Mouse (Mus musculus): ENCODE results near the gene Slco2a1. TPM values are rescaled to one million over a fixed set of nuclear protein-coding genes. Genes with fewer than 3 reads are reported as not detected.
A peak's percentile ranks its signal among the peaks of the same experiment; 100 is the strongest.

Gene Slco2a1
- polyA plus RNA-seq, 1 experiment from 2014 or later = 17.5 TPM

DNA sequence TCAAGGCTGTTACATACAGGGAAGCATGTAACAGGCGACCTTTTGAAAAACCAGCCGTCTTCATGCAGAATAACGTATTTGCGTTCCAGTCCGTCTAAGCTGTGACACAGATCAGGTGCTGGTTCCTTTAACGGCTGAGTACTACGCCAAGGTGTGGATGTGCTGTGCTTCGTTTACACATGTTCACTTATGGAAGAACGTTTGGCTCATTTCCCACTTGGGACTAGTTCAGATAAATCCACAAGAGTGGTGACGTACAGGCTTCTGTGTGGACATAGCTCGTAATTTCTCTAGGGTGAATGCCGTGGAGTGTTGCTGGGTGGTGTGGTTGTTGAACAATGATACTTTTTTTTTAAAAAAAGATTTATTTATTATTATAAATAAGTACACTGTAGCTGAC is 26.2 kb downstream of the Slco2a1 start:
- H3K4me3 ChIP-seq = no peak overlapping the region
- H3K4me2 ChIP-seq = no peak overlapping the region
- no peak for ATAC-seq (ENCODE audit: borderline replicate concordance, extremely low read depth, low FRiP score, low TSS enrichment)
- no peaks in the 10 kb centered on the region for H3K27me3 ChIP-seq
- no peak overlapping the region for H3K27ac ChIP-seq
- H3K36me3 ChIP-seq = no peaks in the 10 kb centered on the region
- WGBS = 68% methylated on average over 12 of the region's 12 CpGs
- H3K9ac ChIP-seq = no peak overlapping the region
- peaks cover 21% of the 10 kb centered on the region for H3K4me1 ChIP-seq
- H3K9me3 ChIP-seq = no peaks in the 10 kb centered on the region

DNA sequence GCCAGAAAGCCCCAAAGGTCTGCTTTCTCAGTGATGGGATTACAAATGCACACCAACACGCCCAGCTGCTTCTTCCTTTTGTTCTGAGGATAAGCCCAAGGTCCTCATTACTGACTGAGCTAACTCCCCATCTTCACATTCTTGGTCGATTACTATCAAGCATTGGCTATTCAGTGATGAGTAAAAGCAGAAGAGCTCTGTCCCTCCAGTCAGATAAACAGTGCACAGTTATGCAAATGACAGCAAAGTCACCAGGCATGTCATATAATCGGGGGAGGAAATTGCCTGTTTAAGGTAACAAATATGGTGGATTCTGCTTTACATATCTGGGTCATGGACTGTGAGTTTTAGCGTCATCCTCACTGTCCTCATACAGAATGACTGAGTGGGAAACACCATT is 35.6 kb downstream of the Slco2a1 start:
- ATAC-seq (ENCODE audit: borderline replicate concordance, extremely low read depth, low FRiP score, low TSS enrichment) = no peak
- no peaks in the 10 kb centered on the region for H3K27me3 ChIP-seq

DNA sequence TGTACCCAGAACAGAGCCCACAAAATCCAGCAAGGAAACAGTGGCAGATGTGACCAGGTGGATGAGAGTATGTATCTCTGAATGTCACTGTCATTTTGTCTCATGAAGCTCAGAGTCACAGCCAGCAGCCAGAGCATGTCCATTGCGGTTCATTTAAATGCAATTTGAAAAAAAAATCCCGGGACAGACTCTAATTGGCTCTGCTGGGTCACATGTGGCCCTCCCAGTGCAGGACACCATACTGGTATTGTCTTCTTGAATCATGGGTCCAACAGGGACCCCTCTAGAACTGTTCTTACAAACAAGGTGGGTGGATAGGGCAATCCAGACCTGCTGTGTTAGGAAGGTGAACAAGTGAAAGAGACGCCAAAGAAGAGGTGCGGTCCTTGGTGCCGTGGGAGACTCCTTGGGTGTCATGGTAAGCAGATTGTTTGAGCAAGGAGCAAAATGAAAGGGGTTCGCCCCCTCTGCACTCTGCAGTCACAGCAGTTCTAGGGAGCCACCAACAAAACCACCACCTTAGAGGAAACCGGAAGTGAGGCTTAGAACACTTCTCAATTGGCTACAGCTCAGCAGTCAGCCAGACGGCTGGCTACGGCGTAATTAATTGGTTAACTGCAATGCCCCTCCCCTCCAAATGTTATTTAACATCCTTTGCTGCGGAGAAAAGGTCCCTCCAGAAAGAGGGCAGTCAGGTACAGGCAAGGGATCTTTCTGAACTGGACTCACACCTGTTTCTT is 38.8 kb downstream of the Slco2a1 start:
- Histone ChIP-seq H3K4me1 (peaks cover 19% of the 10 kb centered on the region), H3K9ac (no peak overlapping the region), H3K27me3 (no peaks in the 10 kb centered on the region), H3K4me3 (no peak overlapping the region), H3K4me2 (no peak overlapping the region), H3K27ac (no peak overlapping the region), H3K36me3 (no peaks in the 10 kb centered on the region), H3K9me3 (no peaks in the 10 kb centered on the region)
- no peak for ATAC-seq (ENCODE audit: borderline replicate concordance, extremely low read depth, low FRiP score, low TSS enrichment)
- WGBS = 76% methylated on average over 11 of the region's 11 CpGs

More for the DNA sequence above, 35.6 kb downstream of the Slco2a1 start:
- 71% methylated on average over 4 of the region's 4 CpGs for WGBS
- Histone ChIP-seq H3K4me1 (peaks cover 6% of the 10 kb centered on the region; the same call in 1 of the 2 replicates), H3K9me3 (no peaks in the 10 kb centered on the region), H3K4me3 (no peak overlapping the region), H3K4me2 (no peak overlapping the region), H3K27ac (no peak overlapping the region), H3K9ac (no peak overlapping the region), H3K36me3 (no peaks in the 10 kb centered on the region)

DNA sequence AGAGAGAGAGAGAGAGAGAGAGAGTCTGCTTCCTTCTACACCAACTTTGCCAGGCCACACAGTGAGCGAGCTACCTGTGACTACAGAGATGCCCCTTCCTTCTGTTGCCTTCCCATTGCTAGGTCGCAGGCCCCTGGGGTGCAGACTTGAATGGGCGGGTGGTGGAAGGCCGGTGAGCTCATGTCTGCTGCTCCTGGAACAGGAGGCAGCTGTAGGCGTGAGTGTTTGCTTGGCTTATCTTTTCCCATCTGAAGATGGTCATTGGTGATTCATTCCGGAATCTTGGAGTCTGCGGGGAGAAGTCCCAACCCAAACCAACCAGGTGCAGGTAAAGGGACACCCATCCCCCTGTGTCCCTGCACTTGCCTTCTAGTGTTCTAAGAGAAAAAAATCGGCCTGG is 40.5 kb downstream of the Slco2a1 start:
- Histone ChIP-seq H3K4me2 (no peak overlapping the region), H3K4me3 (no peak overlapping the region), H3K27me3 (no peaks in the 10 kb centered on the region), H3K9ac (no peak overlapping the region), H3K36me3 (no peaks in the 10 kb centered on the region), H3K4me1 (peaks cover 32% of the 10 kb centered on the region), H3K9me3 (no peaks in the 10 kb centered on the region), H3K27ac (no peak overlapping the region)
- 50% methylated on average over 8 of the region's 8 CpGs for WGBS
- no peak for ATAC-seq (ENCODE audit: borderline replicate concordance, extremely low read depth, low FRiP score, low TSS enrichment)

DNA sequence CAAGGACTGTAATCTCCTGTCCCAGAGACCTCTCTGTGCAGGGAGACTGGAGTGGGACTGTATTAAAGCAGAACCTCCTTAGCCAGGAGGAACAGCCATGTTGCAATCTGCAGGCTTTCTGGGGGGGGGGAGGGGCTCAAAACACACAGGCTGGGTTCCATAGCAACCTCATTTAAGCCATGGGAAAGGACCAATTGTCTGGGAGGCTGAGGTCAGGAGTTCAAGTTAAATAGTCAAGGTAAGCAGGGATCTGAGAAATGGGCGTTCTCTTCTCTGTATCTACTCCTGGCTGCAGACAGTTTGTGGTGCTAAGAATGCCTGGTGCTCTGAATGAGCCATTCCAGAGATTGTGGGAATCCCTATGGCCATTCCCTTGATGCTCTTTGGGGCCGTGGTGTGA is 41.5 kb downstream of the Slco2a1 start:
- Histone ChIP-seq H3K9me3 (no peaks in the 10 kb centered on the region), H3K9ac (no peak overlapping the region), H3K27ac (no peak overlapping the region), H3K4me1 (peaks cover 32% of the 10 kb centered on the region), H3K27me3 (no peaks in the 10 kb centered on the region), H3K4me2 (no peak overlapping the region), H3K36me3 (0 out of 2 replicates have a peak, but pooled peaks cover 2% of the 10 kb centered on the region), H3K4me3 (no peak overlapping the region)
- no peak for ATAC-seq (ENCODE audit: borderline replicate concordance, extremely low read depth, low FRiP score, low TSS enrichment)
- 83% methylated on average over 2 of the region's 2 CpGs for WGBS

DNA sequence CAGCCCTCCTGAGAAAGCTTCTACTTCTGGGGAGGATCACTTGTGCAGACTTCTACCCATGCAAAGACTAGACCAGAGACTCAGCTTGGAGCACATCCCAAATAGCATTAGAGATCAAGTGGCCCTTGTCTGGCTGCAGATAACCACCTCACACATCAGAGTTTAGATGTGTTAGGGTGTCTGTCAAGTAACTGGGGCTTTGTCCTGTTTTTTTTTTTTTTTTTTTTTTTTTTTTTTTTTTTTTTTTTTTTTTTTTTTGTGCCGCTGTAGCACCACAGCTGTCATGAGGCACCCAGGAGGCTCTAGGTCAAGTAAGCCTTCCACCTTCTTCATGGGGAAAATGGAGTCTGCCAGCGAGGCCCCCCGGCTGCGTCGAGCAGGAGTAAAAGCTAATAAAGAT is 42.7 kb downstream of the Slco2a1 start:
- H3K4me2 ChIP-seq = no peak overlapping the region
- no peak for ATAC-seq (ENCODE audit: borderline replicate concordance, extremely low read depth, low FRiP score, low TSS enrichment)
- 67% methylated on average over 5 of the region's 5 CpGs for WGBS
- no peak overlapping the region for H3K9ac ChIP-seq
- peaks cover 32% of the 10 kb centered on the region for H3K4me1 ChIP-seq
- no peaks in the 10 kb centered on the region for H3K27me3 ChIP-seq
- no peak overlapping the region for H3K4me3 ChIP-seq
- no peak overlapping the region; the same call in 1 of the 2 replicates for H3K27ac ChIP-seq
- H3K9me3 ChIP-seq = no peaks in the 10 kb centered on the region
- 0 out of 2 replicates have a peak, but pooled peaks cover 2% of the 10 kb centered on the region for H3K36me3 ChIP-seq

DNA sequence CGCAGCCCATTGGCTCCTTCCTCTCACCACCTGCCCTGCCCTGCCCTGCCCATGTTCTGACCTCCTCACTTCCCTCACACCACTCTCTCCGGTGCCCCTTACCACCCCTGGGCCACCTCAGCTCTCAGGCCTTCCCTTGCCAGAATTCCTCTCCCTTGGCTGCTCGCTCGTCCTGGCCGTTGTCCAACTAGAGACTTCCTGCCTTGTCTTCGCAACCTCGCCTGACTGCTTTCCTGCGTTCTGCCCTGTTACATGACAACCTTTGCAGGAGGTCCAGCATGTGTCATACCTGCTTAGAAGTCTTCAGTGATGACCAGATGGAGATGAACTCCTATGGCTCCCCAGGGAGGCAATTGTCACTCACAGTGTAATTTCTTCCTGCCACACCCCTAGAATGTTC is 43.7 kb downstream of the Slco2a1 start:
- WGBS = 23% methylated on average over 8 of the region's 8 CpGs
- Histone ChIP-seq H3K9ac (no peak overlapping the region), H3K9me3 (no peaks in the 10 kb centered on the region), H3K27me3 (no peaks in the 10 kb centered on the region), H3K4me1 (peaks cover 32% of the 10 kb centered on the region), H3K4me3 (no peak overlapping the region), H3K27ac (0 out of 2 replicates have a peak overlapping the region, but pooled peaks have one; percentile 17), H3K36me3 (0 out of 2 replicates have a peak, but pooled peaks cover 2% of the 10 kb centered on the region), H3K4me2 (no peak overlapping the region)
- ATAC-seq (ENCODE audit: borderline replicate concordance, extremely low read depth, low FRiP score, low TSS enrichment) = peak; percentile 41; the same call in 1 of the 2 replicates

DNA sequence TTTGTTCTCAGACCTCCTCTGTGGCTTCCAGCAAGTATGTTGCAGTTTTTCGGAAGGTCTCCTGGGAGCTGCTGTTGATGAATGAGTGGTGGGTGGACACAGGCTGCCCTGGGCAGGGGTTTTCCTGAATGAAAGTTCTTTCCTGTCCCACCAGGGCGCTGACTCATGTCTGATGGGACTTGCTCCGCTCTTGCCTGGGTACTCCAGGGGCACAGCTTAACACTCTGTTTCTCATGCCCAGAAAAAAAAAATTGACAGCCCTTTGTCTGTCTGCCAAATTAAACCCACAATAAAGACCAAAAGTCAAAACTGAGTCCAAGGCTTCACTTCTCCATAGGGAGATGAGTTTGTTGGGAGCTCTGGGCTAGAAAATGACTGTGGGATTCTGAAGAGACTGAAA is 44.9 kb downstream of the Slco2a1 start:
- H3K36me3 ChIP-seq = 0 out of 2 replicates have a peak, but pooled peaks cover 2% of the 10 kb centered on the region
- 50% methylated on average over 3 of the region's 3 CpGs for WGBS
- H3K27me3 ChIP-seq = no peaks in the 10 kb centered on the region
- H3K27ac ChIP-seq = no peak overlapping the region
- peaks cover 29% of the 10 kb centered on the region for H3K4me1 ChIP-seq
- H3K9me3 ChIP-seq = no peaks in the 10 kb centered on the region
- H3K9ac ChIP-seq = no peak overlapping the region
- no peak overlapping the region for H3K4me2 ChIP-seq
- no peak overlapping the region for H3K4me3 ChIP-seq
- no peak for ATAC-seq (ENCODE audit: borderline replicate concordance, extremely low read depth, low FRiP score, low TSS enrichment)

DNA sequence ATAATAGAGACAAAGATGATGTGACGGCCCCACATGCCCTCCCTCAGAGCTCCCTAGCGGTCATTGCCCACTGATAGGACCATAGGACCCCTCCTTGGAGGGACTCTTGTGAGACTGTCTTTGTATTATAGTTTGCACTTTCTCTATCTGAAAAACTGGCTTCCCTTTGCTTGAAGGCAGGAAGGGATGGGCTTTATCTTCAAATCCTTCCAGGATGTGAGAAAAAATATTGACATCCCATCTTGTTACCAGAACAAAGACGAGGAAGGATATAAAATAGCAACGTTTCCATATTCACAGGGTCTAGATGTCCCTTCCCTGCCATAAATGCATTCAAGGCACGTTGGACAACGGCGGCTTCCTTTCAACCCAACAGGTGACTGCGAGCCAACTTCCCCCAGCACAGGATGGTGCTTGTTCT is 48.5 kb downstream of the Slco2a1 start:
- Histone ChIP-seq H3K4me2 (no peak overlapping the region), H3K27ac (peak overlapping the region; percentile 31; the same call in 1 of the 2 replicates), H3K36me3 (0 out of 2 replicates have a peak, but pooled peaks cover 2% of the 10 kb centered on the region), H3K9me3 (no peaks in the 10 kb centered on the region), H3K4me3 (no peak overlapping the region), H3K27me3 (no peaks in the 10 kb centered on the region), H3K4me1 (peaks cover 25% of the 10 kb centered on the region), H3K9ac (no peak overlapping the region)
- no peak for ATAC-seq (ENCODE audit: borderline replicate concordance, extremely low read depth, low FRiP score, low TSS enrichment)
- WGBS = 54% methylated on average over 8 of the region's 8 CpGs

DNA sequence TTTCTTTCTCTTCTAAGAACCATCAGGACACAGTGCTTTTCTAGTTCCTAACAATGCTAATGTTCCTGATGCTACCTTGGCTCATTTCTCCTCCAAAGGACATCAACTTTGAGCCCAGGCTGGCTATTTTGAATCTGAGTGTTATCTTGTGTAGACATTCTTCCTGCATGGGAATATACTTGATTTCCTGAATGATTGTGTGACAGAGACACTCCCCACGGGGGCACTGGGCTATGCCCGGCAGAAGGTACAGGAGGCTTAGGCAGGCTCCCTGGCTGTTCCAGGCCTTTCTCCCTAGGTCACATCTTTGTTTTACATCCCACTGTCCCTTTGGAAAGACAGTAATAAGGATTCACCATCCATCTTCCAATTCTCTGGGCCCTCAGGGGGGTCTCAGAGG is 49.8 kb downstream of the Slco2a1 start:
- ATAC-seq (ENCODE audit: borderline replicate concordance, extremely low read depth, low FRiP score, low TSS enrichment) = no peak
- H3K4me2 ChIP-seq = no peak overlapping the region
- WGBS = 52% methylated on average over 2 of the region's 2 CpGs
- H3K4me1 ChIP-seq = peaks cover 13% of the 10 kb centered on the region; the same call in 1 of the 2 replicates
- no peak overlapping the region for H3K9ac ChIP-seq
- H3K4me3 ChIP-seq = no peak overlapping the region
- no peaks in the 10 kb centered on the region for H3K9me3 ChIP-seq
- H3K36me3 ChIP-seq = 0 out of 2 replicates have a peak, but pooled peaks cover 2% of the 10 kb centered on the region
- H3K27ac ChIP-seq = no peak overlapping the region
- H3K27me3 ChIP-seq = no peaks in the 10 kb centered on the region

DNA sequence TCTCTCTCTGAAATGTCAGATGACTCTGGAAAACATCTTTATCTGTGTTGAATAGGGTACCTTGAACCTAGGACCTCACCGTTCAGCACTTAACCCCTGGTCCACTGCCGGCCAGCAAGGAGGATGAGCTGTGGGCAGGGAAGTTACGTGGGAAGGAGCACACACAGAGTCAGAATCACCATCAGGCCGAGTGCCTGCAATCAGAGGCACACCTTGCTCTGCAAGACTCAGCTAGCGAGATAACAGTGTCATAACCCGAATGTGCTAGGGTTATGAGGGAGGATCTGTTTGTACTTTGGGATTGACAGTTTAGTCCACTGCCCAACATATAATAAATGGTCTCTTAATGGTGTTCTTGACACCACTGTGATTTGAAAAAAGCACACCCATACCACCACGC is 50.2 kb downstream of the Slco2a1 start:
- 69% methylated on average over 7 of the region's 7 CpGs for WGBS
- Histone ChIP-seq H3K4me3 (no peak overlapping the region), H3K4me1 (0 out of 2 replicates have a peak, but pooled peaks cover 9% of the 10 kb centered on the region), H3K4me2 (no peak overlapping the region), H3K9me3 (no peaks in the 10 kb centered on the region), H3K27ac (no peak overlapping the region), H3K27me3 (no peaks in the 10 kb centered on the region), H3K36me3 (0 out of 2 replicates have a peak, but pooled peaks cover 2% of the 10 kb centered on the region), H3K9ac (no peak overlapping the region)
- ATAC-seq (ENCODE audit: borderline replicate concordance, extremely low read depth, low FRiP score, low TSS enrichment) = no peak

DNA sequence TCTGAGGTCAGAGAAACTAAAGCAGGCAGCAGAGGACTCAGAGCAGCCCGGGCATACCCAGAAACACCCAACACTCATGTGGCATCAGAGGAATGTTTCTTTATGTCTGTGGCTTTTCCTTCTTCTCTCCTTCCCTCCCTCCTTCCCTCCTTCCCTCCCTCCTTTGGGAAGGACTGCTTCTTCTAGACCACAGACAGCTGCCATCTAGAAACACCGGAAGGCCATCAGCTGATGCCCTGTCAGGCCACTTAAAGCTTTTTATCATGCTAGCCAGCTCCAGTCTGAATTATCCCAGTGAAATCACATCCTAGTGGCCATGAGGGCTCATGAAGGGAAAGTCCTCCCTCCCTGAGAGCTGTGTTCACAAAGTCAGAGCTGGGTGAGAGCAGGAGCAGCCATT is 52.1 kb downstream of the Slco2a1 start:
- Histone ChIP-seq H3K9me3 (no peaks in the 10 kb centered on the region), H3K4me1 (0 out of 2 replicates have a peak, but pooled peaks cover 9% of the 10 kb centered on the region), H3K9ac (no peak overlapping the region), H3K27me3 (no peaks in the 10 kb centered on the region), H3K36me3 (no peaks in the 10 kb centered on the region), H3K4me2 (no peak overlapping the region), H3K4me3 (no peak overlapping the region), H3K27ac (no peak overlapping the region)
- ATAC-seq (ENCODE audit: borderline replicate concordance, extremely low read depth, low FRiP score, low TSS enrichment) = no peak
- WGBS = 51% methylated on average over 2 of the region's 2 CpGs
